Mouse (Mus musculus): ENCODE results near the gene Mylk3. TPM values are rescaled to one million over a fixed set of nuclear protein-coding genes. Genes with fewer than 3 reads are reported as not detected.

The Mylk3 gene
- polyA plus RNA-seq (2015; fragmentation: Nextera tagmentation; extraction: Ambion mirVana): 1.6 TPM in 2 replicates

- Histone ChIP-seq H3K27me3 (no peaks in the 10 kb centered on the region), H3K9ac (no peak within 1 kb of the TSS), H3K4me3 (no peak within 1 kb of the TSS), H3K4me1 (0 out of 2 replicates have a peak, but pooled peaks cover 3% of the 10 kb centered on the region), H3K9me3 (no peaks in the 10 kb centered on the region), H3K4me2 (replicated peaks) (no peak within 1 kb of the TSS), H3K27ac (no peak within 1 kb of the TSS), H3K36me3 (no peaks in the 10 kb centered on the region)
- WGBS: 78% methylated on average over 6 of the region's 6 CpGs
- ATAC-seq (ENCODE audit: low FRiP score, low read depth): no peak
Measured at GRCm38 (mm10) chr8:85386205-85386604, at the start of gene Mylk3. Mylk3 (minus strand) TSS chr8:85386345.

GRCm38 (mm10) chr8:85435736-85436135 is 49.6 kb upstream of the Mylk3 start:
- Histone ChIP-seq H3K4me2 (replicated peaks) (no peak overlapping the region), H3K9ac (no peak overlapping the region), H3K27ac (no peak overlapping the region), H3K27me3 (no peaks in the 10 kb centered on the region), H3K4me3 (no peak overlapping the region), H3K9me3 (no peaks in the 10 kb centered on the region), H3K36me3 (no peaks in the 10 kb centered on the region), H3K4me1 (peaks cover 13% of the 10 kb centered on the region)
- no peak for ATAC-seq (ENCODE audit: low FRiP score, low read depth)
- WGBS: 65% methylated on average over 5 of the region's 5 CpGs

- Histone ChIP-seq H3K4me1 (peaks cover 19% of the 10 kb centered on the region), H3K4me2 (replicated peaks) (no peak overlapping the region), H3K36me3 (no peaks in the 10 kb centered on the region), H3K27ac (no peak overlapping the region), H3K9ac (no peak overlapping the region), H3K4me3 (no peak overlapping the region), H3K27me3 (no peaks in the 10 kb centered on the region), H3K9me3 (no peaks in the 10 kb centered on the region)
- ATAC-seq (ENCODE audit: low FRiP score, low read depth): no peak
- WGBS: 68% methylated on average over 12 of the region's 12 CpGs
Measured at GRCm38 (mm10) chr8:85434817-85435216, 48.7 kb upstream of the Mylk3 start.

GRCm38 (mm10) chr8:85433017-85433393 is 46.9 kb upstream of the Mylk3 start:
- Histone ChIP-seq H3K9ac (peak overlapping the region; percentile 20; the same call in 1 of the 2 replicates), H3K27ac (no peak overlapping the region)
- ATAC-seq (ENCODE audit: low FRiP score, low read depth): peak; percentile 68

GRCm38 (mm10) chr8:85432168-85433016 is 46.2 kb upstream of the Mylk3 start, which contains the start of gene 4921524J17Rik:
4921524J17Rik (minus strand) TSS chr8:85432833.
- Histone ChIP-seq H3K27me3 (no peaks in the 10 kb centered on the region), H3K27ac (peak within 1 kb of the TSS; percentile 97), H3K4me3 (peak within 1 kb of the TSS; percentile 83), H3K4me2 (replicated peaks) (peak within 1 kb of the TSS; percentile 64), H3K36me3 (no peaks in the 10 kb centered on the region), H3K9ac (peak within 1 kb of the TSS; percentile 87), H3K9me3 (no peaks in the 10 kb centered on the region), H3K4me1 (peaks cover 38% of the 10 kb centered on the region)
- peak; percentile 99 for ATAC-seq (ENCODE audit: low FRiP score, low read depth)
- under 1% methylated on average over 84 of the region's 85 CpGs for WGBS

More at GRCm38 (mm10) chr8:85433017-85433393, 46.9 kb upstream of the Mylk3 start:
- peaks cover 32% of the 10 kb centered on the region for H3K4me1 ChIP-seq
- H3K27me3 ChIP-seq: no peaks in the 10 kb centered on the region
- H3K4me2 ChIP-seq (replicated peaks): peak overlapping the region; percentile 64
- H3K9me3 ChIP-seq: no peaks in the 10 kb centered on the region
- no peaks in the 10 kb centered on the region for H3K36me3 ChIP-seq
- H3K4me3 ChIP-seq: peak overlapping the region; percentile 83
- WGBS: 3% methylated on average over 6 of the region's 6 CpGs

- Histone ChIP-seq H3K4me2 (replicated peaks) (peak overlapping the region; percentile 64), H3K27ac (peak overlapping the region; percentile 97; the same call in 1 of the 2 replicates), H3K4me1 (peaks cover 43% of the 10 kb centered on the region), H3K4me3 (peak overlapping the region; percentile 83), H3K9me3 (no peaks in the 10 kb centered on the region), H3K36me3 (no peaks in the 10 kb centered on the region), H3K9ac (peak overlapping the region; percentile 87), H3K27me3 (no peaks in the 10 kb centered on the region)
- 7% methylated on average over 10 of the region's 10 CpGs for WGBS
- ATAC-seq (ENCODE audit: low FRiP score, low read depth): no peak
Measured at GRCm38 (mm10) chr8:85431281-85432167, 45.4 kb upstream of the Mylk3 start.

- Histone ChIP-seq H3K9ac (peak overlapping the region; percentile 87), H3K27ac (peak overlapping the region; percentile 23; the same call in 1 of the 2 replicates), H3K27me3 (no peaks in the 10 kb centered on the region), H3K4me3 (peak overlapping the region; percentile 83), H3K4me1 (peaks cover 49% of the 10 kb centered on the region), H3K9me3 (no peaks in the 10 kb centered on the region), H3K36me3 (0 out of 2 replicates have a peak, but pooled peaks cover 5% of the 10 kb centered on the region), H3K4me2 (replicated peaks) (peak overlapping the region; percentile 64)
- no peak for ATAC-seq (ENCODE audit: low FRiP score, low read depth)
- 17% methylated on average over 3 of the region's 3 CpGs for WGBS
Measured at GRCm38 (mm10) chr8:85430801-85431200, 44.7 kb upstream of the Mylk3 start.

- no peak for ATAC-seq (ENCODE audit: low FRiP score, low read depth)
- 23% methylated on average over 4 of the region's 4 CpGs for WGBS
- Histone ChIP-seq H3K36me3 (0 out of 2 replicates have a peak, but pooled peaks cover 6% of the 10 kb centered on the region), H3K27me3 (no peaks in the 10 kb centered on the region), H3K9me3 (no peaks in the 10 kb centered on the region), H3K9ac (no peak overlapping the region), H3K4me2 (replicated peaks) (peak overlapping the region; percentile 7), H3K4me3 (no peak overlapping the region), H3K4me1 (peaks cover 58% of the 10 kb centered on the region), H3K27ac (no peak overlapping the region)
Measured at GRCm38 (mm10) chr8:85429219-85429618, 43.1 kb upstream of the Mylk3 start.

GRCm38 (mm10) chr8:85427026-85427425 is 40.9 kb upstream of the Mylk3 start:
- H3K27ac ChIP-seq: no peak overlapping the region
- no peak overlapping the region for H3K4me2 ChIP-seq (replicated peaks)
- no peaks in the 10 kb centered on the region for H3K27me3 ChIP-seq
- WGBS: 76% methylated on average over 4 of the region's 4 CpGs
- H3K36me3 ChIP-seq: peaks cover 12% of the 10 kb centered on the region; the same call in 1 of the 2 replicates
- H3K9ac ChIP-seq: no peak overlapping the region
- H3K4me3 ChIP-seq: no peak overlapping the region
- peaks cover 55% of the 10 kb centered on the region for H3K4me1 ChIP-seq
- no peak for ATAC-seq (ENCODE audit: low FRiP score, low read depth)
- no peaks in the 10 kb centered on the region for H3K9me3 ChIP-seq

GRCm38 (mm10) chr8:85421329-85421728 is 35.2 kb upstream of the Mylk3 start:
- ATAC-seq (ENCODE audit: low FRiP score, low read depth): no peak

GRCm38 (mm10) chr8:85408526-85408925 is 22.4 kb upstream of the Mylk3 start:
- Histone ChIP-seq H3K9me3 (no peaks in the 10 kb centered on the region), H3K4me2 (replicated peaks) (no peak overlapping the region), H3K9ac (no peak overlapping the region), H3K27ac (no peak overlapping the region), H3K4me1 (no peaks in the 10 kb centered on the region), H3K4me3 (no peak overlapping the region), H3K27me3 (no peaks in the 10 kb centered on the region), H3K36me3 (0 out of 2 replicates have a peak, but pooled peaks cover 6% of the 10 kb centered on the region)
- ATAC-seq (ENCODE audit: low FRiP score, low read depth): no peak
- 72% methylated on average over 3 of the region's 3 CpGs for WGBS

More at GRCm38 (mm10) chr8:85421329-85421728, 35.2 kb upstream of the Mylk3 start:
- no peak overlapping the region for H3K4me3 ChIP-seq
- no peak overlapping the region for H3K9ac ChIP-seq
- no peaks in the 10 kb centered on the region for H3K9me3 ChIP-seq
- no peak overlapping the region for H3K27ac ChIP-seq
- no peaks in the 10 kb centered on the region for H3K27me3 ChIP-seq
- WGBS: 91% methylated on average over 1 of the region's 1 CpGs
- peaks cover 22% of the 10 kb centered on the region; the same call in 1 of the 2 replicates for H3K4me1 ChIP-seq
- H3K4me2 ChIP-seq (replicated peaks): no peak overlapping the region
- H3K36me3 ChIP-seq: peaks cover 40% of the 10 kb centered on the region

Measured in limb, embryonic 13.5 days (tissue).